Mouse (Mus musculus): Measurements from ENCODE around the gene Gm10053.
A peak's percentile ranks its signal among the peaks of the same experiment; 100 is the strongest.
"Not testable (repeated sequence)": the region's sequence is repeated elsewhere in the genome, so short reads cannot be mapped to it uniquely, and the experiment has no call there.

Gene Gm10053

GRCm38 (mm10) chr19:24875129-24875870, at the start of gene Gm10053:
Gene Gm10053, plus strand, starts transcription at chr19:24875686.
- not testable (repeated sequence) for DNase-seq (ENCODE audit: low spot score)

- no peak for DNase-seq (ENCODE audit: low spot score)
Measured at GRCm38 (mm10) chr19:24842080-24842479, 33.4 kb upstream of the Gm10053 start.

GRCm38 (mm10) chr19:24845007-24845546, 30.4 kb upstream of the Gm10053 start:
- no peak for DNase-seq (ENCODE audit: low spot score)

GRCm38 (mm10) chr19:24848345-24848744, 27.1 kb upstream of the Gm10053 start:
- DNase-seq (ENCODE audit: low spot score) = no peak

- no peak for DNase-seq (ENCODE audit: low spot score)
Measured at GRCm38 (mm10) chr19:24848844-24849243, 26.6 kb upstream of the Gm10053 start.

- peak; percentile 72 for DNase-seq (ENCODE audit: low spot score)
Measured at GRCm38 (mm10) chr19:24851456-24852315, 23.8 kb upstream of the Gm10053 start.

GRCm38 (mm10) chr19:24861276-24861611, 14.2 kb upstream of the Gm10053 start:
- DNase-seq (ENCODE audit: low spot score) = no peak

- DNase-seq (ENCODE audit: low spot score) = peak; percentile 62
Measured at GRCm38 (mm10) chr19:24861612-24862451, 13.7 kb upstream of the Gm10053 start, which contains the start of gene Pgm5. Gene Pgm5, minus strand, starts transcription at chr19:24861855.

GRCm38 (mm10) chr19:24865436-24865835, 10.1 kb upstream of the Gm10053 start:
- DNase-seq (ENCODE audit: low spot score) = no peak

- DNase-seq (ENCODE audit: low spot score) = peak; percentile 66
Measured at GRCm38 (mm10) chr19:24871037-24871635, 4.3 kb upstream of the Gm10053 start.

- peak; percentile 33 for DNase-seq (ENCODE audit: low spot score)
Measured at GRCm38 (mm10) chr19:24873873-24874272, 1.6 kb upstream of the Gm10053 start.

GRCm38 (mm10) chr19:24881237-24881636, 5.8 kb downstream of the Gm10053 start:
- DNase-seq (ENCODE audit: low spot score) = no peak

GRCm38 (mm10) chr19:24885504-24885903, 10.0 kb downstream of the Gm10053 start:
- peak; percentile 44 for DNase-seq (ENCODE audit: low spot score)

GRCm38 (mm10) chr19:24886888-24887287, 11.4 kb downstream of the Gm10053 start:
- DNase-seq (ENCODE audit: low spot score) = no peak

GRCm38 (mm10) chr19:24896536-24896935, 21.1 kb downstream of the Gm10053 start:
- DNase-seq (ENCODE audit: low spot score) = no peak

- DNase-seq (ENCODE audit: low spot score) = no peak
Measured at GRCm38 (mm10) chr19:24897006-24897895, 21.8 kb downstream of the Gm10053 start.

GRCm38 (mm10) chr19:24897896-24898736, 22.6 kb downstream of the Gm10053 start:
- no peak for DNase-seq (ENCODE audit: low spot score)

- no peak for DNase-seq (ENCODE audit: low spot score)
Measured at GRCm38 (mm10) chr19:24898737-24899577, 23.5 kb downstream of the Gm10053 start.

All from urinary bladder, postnatal 14 days (tissue).